Mouse (Mus musculus): ENCODE results near the gene Gmpr. TPM values are rescaled to one million over a fixed set of nuclear protein-coding genes. Genes with fewer than 3 reads are reported as not detected.
A peak's percentile ranks its signal among the peaks of the same experiment; 100 is the strongest.

Gmpr gene
- total and polyA plus RNA-seq, 2 experiments from 2014 or later: 195 to 282 TPM

DNA sequence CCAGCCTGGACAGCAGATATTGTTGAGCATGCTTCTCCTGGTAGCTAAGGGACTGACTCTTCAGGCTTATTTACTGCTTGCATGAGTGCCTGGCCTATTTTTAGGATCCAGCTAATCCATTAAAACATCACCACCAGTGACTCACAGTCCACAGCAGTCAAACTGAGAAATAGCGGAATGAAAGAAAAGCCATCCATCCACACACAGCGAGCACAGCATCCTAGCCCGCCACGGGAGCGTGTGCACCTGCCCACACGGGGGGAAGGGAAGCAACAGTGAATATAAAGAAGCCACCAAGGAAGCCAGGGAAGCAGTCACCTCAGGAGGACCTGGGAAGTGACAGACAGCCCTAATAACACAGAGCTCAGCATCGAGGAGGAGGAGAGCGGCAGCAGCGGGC lies 54.8 kb downstream of the Gmpr start:
- H3K4me1 ChIP-seq (ENCODE audit: control insufficient read depth, insufficient read depth): peaks cover 32% of the 10 kb centered on the region
- whole genome bisulfite sequencing: 20% methylated on average over 9 of the region's 9 CpGs
- H3K9ac ChIP-seq (replicated peaks; ENCODE audit: low read depth, low read length): peak overlapping the region; percentile 6; the same call in 1 of the 2 replicates
- peak overlapping the region; percentile 45 for H3K4me2 ChIP-seq (ENCODE audit: low read depth, low read length)
- no peak for TF ChIP-seq EP300 (IDR thresholded peaks at IDR 0.05; ENCODE audit: low read depth)
- no peak for TF ChIP-seq CTCF (IDR thresholded peaks at IDR 0.05; ENCODE audit: low read depth)
- ATAC-seq (ENCODE audit: insufficient read depth, low read depth): peak; percentile 72; the same call in 1 of the 2 replicates
- peak overlapping the region; percentile 75 for H3K27ac ChIP-seq (ENCODE audit: low read depth)
- no peaks in the 10 kb centered on the region for H3K9me3 ChIP-seq (replicated peaks; ENCODE audit: control insufficient read depth, low read length)
- H3K36me3 ChIP-seq (replicated peaks; ENCODE audit: control insufficient read depth, insufficient read depth, low read length): peaks cover 17% of the 10 kb centered on the region
- peak; percentile 66 for DNase-seq (ENCODE audit: low spot score)
- H3K4me3 ChIP-seq (ENCODE audit: low read depth, low read length): no peak overlapping the region
- H3K27me3 ChIP-seq (ENCODE audit: control insufficient read depth, insufficient read depth, low read length): no peaks in the 10 kb centered on the region

DNA sequence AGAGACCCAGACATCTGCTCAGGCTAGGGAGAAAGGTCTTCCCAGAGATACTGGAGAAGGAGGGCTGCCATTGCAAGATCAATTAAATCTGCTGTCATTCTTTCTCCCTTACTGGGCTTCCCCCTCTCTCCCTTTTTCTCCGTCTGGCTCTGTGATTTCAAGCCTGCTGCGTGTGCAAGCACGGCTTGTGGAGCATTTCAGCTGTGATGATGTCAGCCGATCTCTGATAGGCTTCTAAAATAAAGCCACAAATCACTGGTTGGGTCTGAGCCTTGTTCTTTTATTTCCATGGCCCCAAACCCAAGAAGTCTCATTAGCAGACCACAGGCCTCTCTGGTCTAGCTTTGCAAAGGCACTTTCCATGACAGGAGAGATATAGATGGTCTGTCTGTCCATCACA lies 57.7 kb downstream of the Gmpr start:
- no peak overlapping the region for H3K4me2 ChIP-seq (ENCODE audit: low read depth, low read length)
- H3K4me3 ChIP-seq (ENCODE audit: low read depth, low read length): no peak overlapping the region
- TF ChIP-seq EP300 (IDR thresholded peaks at IDR 0.05; ENCODE audit: low read depth) (no peak), CTCF (IDR thresholded peaks at IDR 0.05; ENCODE audit: low read depth) (no peak)
- H3K36me3 ChIP-seq (replicated peaks; ENCODE audit: control insufficient read depth, insufficient read depth, low read length): peaks cover 16% of the 10 kb centered on the region
- H3K4me1 ChIP-seq (ENCODE audit: control insufficient read depth, insufficient read depth): peaks cover 26% of the 10 kb centered on the region
- H3K9ac ChIP-seq (replicated peaks; ENCODE audit: low read depth, low read length): no peak overlapping the region
- no peaks in the 10 kb centered on the region for H3K9me3 ChIP-seq (replicated peaks; ENCODE audit: control insufficient read depth, low read length)
- no peaks in the 10 kb centered on the region for H3K27me3 ChIP-seq (ENCODE audit: control insufficient read depth, insufficient read depth, low read length)
- no peak overlapping the region for H3K27ac ChIP-seq (ENCODE audit: low read depth)
- WGBS: 65% methylated on average over 4 of the region's 4 CpGs
- DNase-seq (ENCODE audit: low spot score): no peak
- ATAC-seq (ENCODE audit: insufficient read depth, low read depth): no peak

DNA sequence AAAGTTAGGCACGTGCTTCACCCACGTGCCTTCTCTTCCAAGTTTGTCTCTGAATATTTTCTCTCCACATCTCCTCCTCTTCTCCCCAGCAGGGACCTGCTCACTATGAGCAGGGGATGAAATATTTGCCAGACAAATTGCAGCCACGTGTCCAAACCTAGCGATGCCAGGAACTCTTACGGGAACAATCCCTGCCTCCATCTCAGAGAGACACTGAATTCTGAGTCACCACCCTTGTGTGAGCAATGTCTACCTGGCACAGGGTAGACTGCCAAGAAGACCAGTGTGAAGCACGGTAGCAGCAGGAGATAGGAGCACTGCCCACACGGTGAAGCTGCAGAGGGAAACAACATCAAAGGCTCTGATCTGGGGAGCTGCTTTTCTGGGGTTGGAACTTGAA lies 62.7 kb downstream of the Gmpr start:
- H3K4me3 ChIP-seq (ENCODE audit: low read depth, low read length): no peak overlapping the region
- 33% methylated on average over 7 of the region's 7 CpGs for WGBS
- H3K9me3 ChIP-seq (replicated peaks; ENCODE audit: control insufficient read depth, low read length): no peaks in the 10 kb centered on the region
- no peak for ATAC-seq (ENCODE audit: insufficient read depth, low read depth)
- TF ChIP-seq CTCF (IDR thresholded peaks at IDR 0.05; ENCODE audit: low read depth): no peak
- no peaks in the 10 kb centered on the region for H3K27me3 ChIP-seq (ENCODE audit: control insufficient read depth, insufficient read depth, low read length)
- H3K9ac ChIP-seq (replicated peaks; ENCODE audit: low read depth, low read length): no peak overlapping the region
- H3K36me3 ChIP-seq (replicated peaks; ENCODE audit: control insufficient read depth, insufficient read depth, low read length): peaks cover 16% of the 10 kb centered on the region
- peaks cover 5% of the 10 kb centered on the region for H3K4me1 ChIP-seq (ENCODE audit: control insufficient read depth, insufficient read depth)
- no peak overlapping the region for H3K27ac ChIP-seq (ENCODE audit: low read depth)
- DNase-seq (ENCODE audit: low spot score): no peak
- H3K4me2 ChIP-seq (ENCODE audit: low read depth, low read length): no peak overlapping the region

DNA sequence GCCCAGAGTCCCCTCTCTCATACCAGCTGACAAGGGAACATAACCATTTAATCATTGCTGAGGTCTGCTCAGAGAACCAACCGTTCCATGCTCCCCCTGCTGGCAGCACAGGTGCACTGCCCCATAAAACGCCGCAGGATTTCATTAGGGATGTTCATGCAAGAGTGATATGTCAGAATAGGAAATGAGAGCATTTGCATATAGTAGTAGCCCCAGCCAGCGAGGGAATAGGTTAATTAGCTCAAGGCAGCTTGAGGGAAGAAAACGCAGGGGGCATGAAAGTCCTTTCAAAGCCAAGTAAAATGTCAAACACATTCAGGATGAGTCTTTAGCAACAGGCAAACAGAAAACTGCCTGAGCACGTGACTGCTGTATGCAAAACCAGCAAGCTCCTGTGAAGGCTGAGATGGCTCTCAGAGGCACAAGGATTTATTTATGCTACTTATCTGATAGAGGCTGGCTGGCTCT lies 64.6 kb downstream of the Gmpr start:
- H3K36me3 ChIP-seq (replicated peaks; ENCODE audit: control insufficient read depth, insufficient read depth, low read length): peaks cover 6% of the 10 kb centered on the region
- H3K27ac ChIP-seq (ENCODE audit: low read depth): no peak overlapping the region
- peak; percentile 79 for DNase-seq (ENCODE audit: low spot score)
- H3K9me3 ChIP-seq (replicated peaks; ENCODE audit: control insufficient read depth, low read length): no peaks in the 10 kb centered on the region
- WGBS: 1% methylated on average over 6 of the region's 6 CpGs
- H3K4me3 ChIP-seq (ENCODE audit: low read depth, low read length): no peak overlapping the region
- TF ChIP-seq CTCF (IDR thresholded peaks at IDR 0.05; ENCODE audit: low read depth) (peak; percentile 96), EP300 (IDR thresholded peaks at IDR 0.05; ENCODE audit: low read depth) (no peak)
- no peak overlapping the region for H3K9ac ChIP-seq (replicated peaks; ENCODE audit: low read depth, low read length)
- H3K4me1 ChIP-seq (ENCODE audit: control insufficient read depth, insufficient read depth): peaks cover 19% of the 10 kb centered on the region
- ATAC-seq (ENCODE audit: insufficient read depth, low read depth): peak; percentile 57; the same call in 1 of the 2 replicates
- no peaks in the 10 kb centered on the region for H3K27me3 ChIP-seq (ENCODE audit: control insufficient read depth, insufficient read depth, low read length)
- H3K4me2 ChIP-seq (ENCODE audit: low read depth, low read length): peak overlapping the region; percentile 46

DNA sequence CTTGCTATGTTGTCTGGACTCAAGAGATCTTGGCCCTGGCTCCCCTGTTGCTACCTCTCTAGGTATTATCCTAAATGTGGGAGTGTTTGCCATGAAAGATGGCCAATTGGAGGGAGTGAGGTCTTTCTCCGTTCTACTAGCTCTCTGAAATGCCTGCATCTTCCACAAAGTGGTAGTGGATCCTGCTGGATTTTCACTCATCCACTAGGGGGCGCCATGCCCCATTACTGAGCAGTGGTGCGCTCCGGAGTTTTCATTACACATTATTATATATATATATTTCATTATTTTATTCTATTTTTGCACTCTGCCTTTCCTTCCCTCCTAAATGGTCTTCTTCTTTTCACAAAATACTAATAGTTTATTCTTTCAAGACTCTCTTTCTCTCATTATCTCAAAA lies 65.5 kb downstream of the Gmpr start:
- ATAC-seq (ENCODE audit: insufficient read depth, low read depth): no peak
- TF ChIP-seq EP300 (IDR thresholded peaks at IDR 0.05; ENCODE audit: low read depth): no peak
- peak; percentile 74 for TF ChIP-seq CTCF (IDR thresholded peaks at IDR 0.05; ENCODE audit: low read depth)
- H3K36me3 ChIP-seq (replicated peaks; ENCODE audit: control insufficient read depth, insufficient read depth, low read length): no peaks in the 10 kb centered on the region
- no peak overlapping the region for H3K4me3 ChIP-seq (ENCODE audit: low read depth, low read length)
- no peaks in the 10 kb centered on the region for H3K9me3 ChIP-seq (replicated peaks; ENCODE audit: control insufficient read depth, low read length)
- peaks cover 28% of the 10 kb centered on the region for H3K4me1 ChIP-seq (ENCODE audit: control insufficient read depth, insufficient read depth)
- no peak overlapping the region for H3K4me2 ChIP-seq (ENCODE audit: low read depth, low read length)
- WGBS: 27% methylated on average over 4 of the region's 4 CpGs
- H3K9ac ChIP-seq (replicated peaks; ENCODE audit: low read depth, low read length): no peak overlapping the region
- DNase-seq (ENCODE audit: low spot score): peak; percentile 64
- no peaks in the 10 kb centered on the region for H3K27me3 ChIP-seq (ENCODE audit: control insufficient read depth, insufficient read depth, low read length)
- H3K27ac ChIP-seq (ENCODE audit: low read depth): no peak overlapping the region

DNA sequence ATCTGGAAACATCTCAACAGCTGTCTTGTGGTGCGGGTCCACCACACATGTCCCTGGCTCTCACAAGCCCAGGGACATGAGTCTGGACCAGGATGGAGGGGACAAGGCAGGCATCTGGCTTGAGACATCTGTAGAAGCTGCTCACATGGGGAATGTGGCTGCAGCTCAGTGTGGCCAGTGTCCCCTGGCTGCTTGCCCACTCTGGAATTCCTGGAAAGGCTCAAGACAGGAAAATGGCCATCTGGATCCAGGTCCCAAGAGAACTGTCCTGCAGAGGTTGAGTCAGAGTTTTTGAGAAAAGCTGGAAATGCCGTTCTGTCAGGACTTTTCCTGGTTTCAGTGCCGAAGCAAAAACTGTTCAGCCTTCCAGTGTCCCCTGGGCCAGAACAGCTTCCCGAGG lies 68.9 kb downstream of the Gmpr start:
- no peaks in the 10 kb centered on the region for H3K9me3 ChIP-seq (replicated peaks; ENCODE audit: control insufficient read depth, low read length)
- H3K36me3 ChIP-seq (replicated peaks; ENCODE audit: control insufficient read depth, insufficient read depth, low read length): no peaks in the 10 kb centered on the region
- H3K4me2 ChIP-seq (ENCODE audit: low read depth, low read length): no peak overlapping the region
- H3K27ac ChIP-seq (ENCODE audit: low read depth): peak overlapping the region; percentile 84
- no peak overlapping the region for H3K4me3 ChIP-seq (ENCODE audit: low read depth, low read length)
- DNase-seq (ENCODE audit: low spot score) (peak; percentile 86), ATAC-seq (ENCODE audit: insufficient read depth, low read depth) (peak; percentile 81)
- 33% methylated on average over 4 of the region's 4 CpGs for WGBS
- H3K4me1 ChIP-seq (ENCODE audit: control insufficient read depth, insufficient read depth): peaks cover 28% of the 10 kb centered on the region
- no peak overlapping the region for H3K9ac ChIP-seq (replicated peaks; ENCODE audit: low read depth, low read length)
- no peaks in the 10 kb centered on the region for H3K27me3 ChIP-seq (ENCODE audit: control insufficient read depth, insufficient read depth, low read length)
- TF ChIP-seq CTCF (IDR thresholded peaks at IDR 0.05; ENCODE audit: low read depth): no peak
- TF ChIP-seq EP300 (IDR thresholded peaks at IDR 0.05; ENCODE audit: low read depth): peak; percentile 82

All from heart, postnatal 0 days (tissue).